Mouse (Mus musculus): ENCODE results near the gene Ripk3.

The Ripk3 gene

GRCm38 (mm10) chr14:55758363-55758784 is 30.3 kb downstream of the Ripk3 start, which contains the start of gene Cideb:
TSS of gene Cideb (minus strand) at chr14:55758458.
- peak; percentile 53 for DNase-seq

DNA sequence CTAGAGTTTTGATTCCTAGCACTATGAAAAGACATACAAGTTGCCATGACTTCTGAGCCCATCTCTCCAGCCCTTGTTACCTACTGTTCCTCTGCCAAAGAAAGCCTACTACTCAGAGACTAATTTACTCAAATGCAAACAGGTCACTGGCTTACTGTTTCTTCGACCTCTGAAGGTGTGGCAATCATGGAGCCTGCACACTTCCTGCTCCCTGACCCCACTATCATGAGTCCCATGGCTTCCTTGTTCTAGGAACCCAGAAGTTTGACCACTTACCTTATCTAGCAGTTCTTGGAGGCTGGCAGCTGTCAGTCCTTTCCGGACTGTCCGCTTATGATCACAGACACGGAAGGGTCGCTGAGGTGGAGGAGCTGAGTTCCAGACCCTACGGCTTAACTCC is 31.1 kb downstream of the Ripk3 start:
- no peak for DNase-seq

GRCm38 (mm10) chr14:55747051-55747847 is 41.4 kb downstream of the Ripk3 start:
- no peak for DNase-seq

DNA sequence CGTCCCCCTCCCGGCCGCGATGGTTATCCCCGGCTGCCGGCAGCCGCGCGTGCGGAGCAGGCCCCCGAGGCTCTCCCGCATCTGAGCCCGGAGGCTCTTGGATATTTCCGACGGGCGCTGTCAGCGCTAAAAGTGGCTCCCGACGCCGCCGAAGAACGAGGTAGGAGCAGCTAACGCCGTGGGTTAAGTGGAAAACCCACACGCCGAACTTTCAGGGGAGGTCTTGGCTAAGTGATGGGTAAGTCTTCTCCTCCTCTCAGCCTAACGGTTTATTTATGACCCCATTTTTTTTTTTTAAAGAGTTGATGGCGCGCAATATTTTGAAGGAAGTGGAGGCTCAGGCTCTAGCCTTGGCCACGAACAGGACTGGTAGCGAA is 42.8 kb downstream of the Ripk3 start:
- DNase-seq, result no peak

GRCm38 (mm10) chr14:55745180-55745860 is 43.3 kb downstream of the Ripk3 start, which contains the start of the genes Dhrs1 and Nop9:
TSS of gene Dhrs1 (minus strand) at chr14:55745690.
TSS of gene Nop9 (plus strand) at chr14:55745693.
- DNase-seq, result peak; percentile 94

GRCm38 (mm10) chr14:55743711-55744110 is 45.0 kb downstream of the Ripk3 start:
- peak; percentile 86 for DNase-seq

DNA sequence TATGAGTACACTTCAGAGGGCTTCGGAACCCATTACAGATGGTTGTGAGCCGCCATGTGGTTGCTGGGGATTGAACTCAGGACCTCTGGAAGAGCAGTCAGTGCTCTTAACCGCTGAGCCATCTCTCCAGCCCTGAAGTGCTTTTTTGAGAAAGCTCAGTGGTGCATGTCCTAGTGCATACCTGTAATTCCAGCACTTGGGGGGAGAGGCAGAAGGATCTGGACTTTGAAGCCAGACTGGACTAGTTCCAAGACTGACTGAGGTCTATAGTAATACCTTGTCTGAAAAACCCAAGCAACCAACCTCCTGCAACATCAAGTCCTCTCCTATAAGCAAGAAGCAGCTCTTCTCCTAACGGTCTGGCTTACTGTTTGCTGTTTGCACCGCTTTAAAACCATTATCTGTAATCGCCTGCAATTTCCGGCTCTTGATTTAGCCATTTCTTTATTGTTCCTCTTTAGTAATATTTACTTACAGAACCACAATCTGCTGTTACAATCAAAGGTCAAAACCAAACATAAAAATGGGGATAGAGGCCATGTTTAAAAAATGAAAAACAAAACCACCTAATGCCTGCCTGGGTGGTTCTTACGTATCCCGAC is 51.5 kb downstream of the Ripk3 start:
- no peak for DNase-seq

DNA sequence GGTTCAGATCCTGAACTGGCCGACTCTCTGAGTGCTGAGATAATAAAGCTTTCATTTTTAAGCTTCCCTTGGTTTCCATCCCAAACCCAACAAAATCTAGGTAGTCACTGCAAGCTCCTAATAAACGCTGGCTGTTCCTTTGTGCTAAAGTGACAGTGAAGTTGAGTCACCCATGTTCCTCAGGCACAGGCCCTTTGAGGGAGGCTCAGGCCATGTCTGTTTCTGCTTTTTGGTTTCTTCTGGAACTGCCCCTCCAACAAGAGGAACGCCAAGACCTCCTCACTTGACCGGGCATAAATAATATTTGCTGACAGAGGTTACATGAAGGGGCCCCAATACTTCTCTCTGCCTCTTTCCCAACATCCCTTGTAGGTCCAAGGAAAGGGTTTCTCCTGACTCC is 52.9 kb downstream of the Ripk3 start:
- DNase-seq, result no peak

DNA sequence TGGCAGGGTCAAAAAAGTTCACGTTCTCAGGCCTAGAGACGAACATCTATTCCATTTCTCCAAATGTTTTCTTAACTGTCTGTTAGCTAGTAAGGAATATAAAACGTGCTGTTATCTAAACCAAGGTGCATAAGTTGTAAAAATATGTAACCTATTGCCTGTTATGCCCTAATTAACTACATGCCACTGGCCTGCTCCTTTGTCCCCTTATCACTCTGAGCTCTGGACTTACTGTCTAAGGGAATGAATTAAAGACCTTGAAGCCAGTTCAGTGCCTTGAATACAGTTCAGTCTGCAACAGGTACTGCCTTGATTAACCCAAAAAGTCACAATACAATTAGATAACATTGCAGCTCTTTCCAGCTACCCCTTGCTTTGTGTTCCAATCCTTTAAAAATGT is 53.3 kb downstream of the Ripk3 start:
- DNase-seq, result no peak
